Mouse (Mus musculus) kidney, postnatal 4 days (tissue): Measurements from ENCODE around the gene Gm10100.
"Not testable (repeated sequence)": the region's sequence is repeated elsewhere in the genome, so short reads cannot be mapped to it uniquely, and the experiment has no call there.

Experiments used
- DNase-seq, 2 experiments: peaks; one replicate each; pipeline ENCODE4 v3.0.0; 2021; ENCODE audit warnings: mixed read lengths in 2 of 2

The Gm10100 gene

DNA sequence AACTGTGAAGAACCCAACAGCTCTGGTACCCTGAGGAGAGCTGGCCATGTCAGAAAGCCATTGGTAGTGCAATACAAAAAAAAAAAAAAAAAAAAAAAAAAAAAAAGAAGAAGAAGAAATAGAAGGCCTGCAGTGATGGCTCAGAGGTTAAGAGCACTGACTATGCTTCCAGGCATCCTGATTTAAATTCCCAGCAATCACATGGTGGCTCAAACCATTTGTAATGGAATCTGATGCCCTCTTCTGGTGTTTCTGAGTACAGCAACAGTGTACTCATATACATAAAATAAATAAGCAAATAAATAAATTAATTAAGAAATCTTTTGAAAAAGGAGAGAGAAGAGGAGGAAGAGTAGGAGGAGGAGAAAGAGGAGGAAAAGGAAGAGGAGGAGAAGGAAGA lies 27.2 kb downstream of the Gm10100 start:
- no peak for DNase-seq

DNA sequence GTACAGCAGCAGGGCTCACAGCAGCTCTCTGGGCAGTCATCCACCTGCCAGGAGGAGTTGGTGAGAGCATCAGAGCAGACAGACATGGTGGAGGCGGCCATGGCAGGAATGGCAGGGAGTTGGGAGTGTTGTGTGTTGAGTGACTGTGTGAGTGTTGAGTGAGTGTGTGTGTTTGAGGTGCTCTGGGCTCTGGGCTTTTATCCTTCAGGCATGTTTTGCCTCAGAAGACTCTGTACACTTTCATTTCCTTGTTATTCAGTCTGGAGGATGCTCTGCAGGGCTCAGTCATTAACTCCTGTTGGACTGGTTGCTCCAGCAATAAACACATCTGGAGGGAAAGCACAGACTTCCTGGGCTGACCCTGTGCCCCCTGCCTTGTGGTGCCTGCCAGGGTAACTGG lies 33.3 kb downstream of the Gm10100 start, which contains the start of gene Gm3233:
Gene Gm3233, minus strand, starts transcription at position 101 of the 400 bp plus-strand sequence.
- DNase-seq = not testable (repeated sequence)

DNA sequence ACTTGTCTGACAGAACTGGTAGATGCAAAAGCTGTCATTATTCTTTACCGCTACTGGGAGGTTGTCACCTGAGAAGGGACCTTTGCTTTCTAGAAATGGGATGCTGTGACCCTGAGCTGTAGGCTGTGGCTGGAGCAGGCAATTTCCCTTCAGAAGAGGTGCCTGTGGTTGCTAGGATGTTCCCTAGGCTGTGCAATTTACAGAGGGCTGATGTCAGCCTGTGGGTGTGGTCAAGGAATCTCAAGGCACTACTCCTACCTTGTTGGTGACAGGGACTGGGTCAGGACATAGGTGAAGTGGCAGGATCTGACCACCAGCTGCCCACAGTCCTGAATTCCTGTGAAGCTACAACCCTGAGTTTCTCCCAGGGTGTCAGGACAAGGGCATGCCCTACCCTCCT lies 43.4 kb downstream of the Gm10100 start:
- DNase-seq = no peak

DNA sequence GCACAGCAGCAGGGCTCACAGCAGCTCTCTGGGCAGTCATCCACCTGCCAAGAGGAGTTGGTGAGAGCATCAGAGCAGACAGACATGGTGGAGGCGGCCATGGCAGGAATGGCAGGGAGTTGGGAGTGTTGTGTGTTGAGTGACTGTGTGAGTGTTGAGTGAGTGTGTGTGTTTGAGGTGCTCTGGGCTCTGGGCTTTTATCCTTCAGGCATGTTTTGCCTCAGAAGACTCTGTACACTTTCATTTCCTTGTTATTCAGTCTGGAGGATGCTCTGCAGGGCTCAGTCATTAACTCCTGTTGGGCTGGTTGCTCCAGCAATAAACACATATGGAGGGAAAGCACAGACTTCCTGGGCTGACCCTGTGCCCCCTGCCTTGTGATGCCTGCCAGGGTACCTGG lies 44.9 kb downstream of the Gm10100 start, which contains the start of gene Gm3238:
Gene Gm3238, minus strand, starts transcription at position 101 of the 400 bp plus-strand sequence.
- DNase-seq = not testable (repeated sequence)

DNA sequence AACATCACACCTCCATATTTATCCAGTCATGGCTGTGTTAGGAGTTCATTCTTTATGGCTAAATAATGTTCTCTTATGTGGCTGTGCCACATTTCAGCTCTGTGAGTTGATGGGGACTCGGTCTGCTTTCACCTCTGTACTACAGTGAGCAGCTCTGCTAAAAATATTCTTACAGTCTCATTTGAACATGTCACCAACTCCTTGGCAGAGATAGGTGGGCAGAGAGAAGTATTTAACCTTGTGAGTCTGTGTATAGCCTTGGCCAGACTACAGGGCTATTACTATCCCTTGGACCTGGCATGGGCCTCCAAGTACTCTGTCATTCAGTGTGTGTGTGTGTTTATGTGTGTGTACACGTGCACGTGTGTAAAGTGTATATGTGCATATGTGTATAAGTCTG lies 45.9 kb downstream of the Gm10100 start:
- not testable (repeated sequence) for DNase-seq
